Mouse (Mus musculus): ENCODE data around the gene Vps29. TPM values are rescaled to one million over a fixed set of nuclear protein-coding genes. Genes with fewer than 3 reads are reported as not detected.

Gene Vps29
- total and polyA plus RNA-seq, 3 experiments: 39.2 to 91.4 (median 85.4) TPM

DNA sequence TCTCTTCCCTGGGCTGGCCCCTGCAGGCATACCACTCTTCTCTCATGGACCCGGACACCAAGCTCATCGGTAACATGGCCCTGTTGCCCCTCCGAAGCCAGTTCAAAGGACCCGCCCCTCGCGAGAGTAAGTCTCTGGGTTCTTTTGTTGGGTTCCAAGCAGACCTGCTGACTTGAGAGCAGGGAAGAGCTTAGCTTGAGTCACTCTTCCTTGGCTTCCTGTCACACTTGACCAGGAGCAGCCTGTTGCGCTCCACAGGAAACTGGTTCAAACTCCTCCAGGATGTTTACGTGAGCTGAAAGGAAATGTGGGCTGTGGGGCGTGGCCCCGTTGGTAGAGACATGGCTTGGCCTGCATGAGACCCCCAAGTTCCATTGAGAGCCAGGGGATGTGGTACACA, 42.6 kb downstream of the Vps29 start:
- Histone ChIP-seq H3K36me3 (ENCODE audit: control insufficient read depth, insufficient read depth, low read length) (peaks cover 17% of the 10 kb centered on the region), H3K79me2 (replicated peaks; ENCODE audit: control insufficient read depth, insufficient read depth, low read length) (peaks cover 10% of the 10 kb centered on the region; the same call in 1 of the 2 replicates), H3K27me3 (ENCODE audit: control insufficient read depth, insufficient read depth, low read length) (no peaks in the 10 kb centered on the region), H3K27ac (peak overlapping the region; percentile 90), H3K9ac (ENCODE audit: low read depth, low read length) (peak overlapping the region; percentile 68), H3K4me3 (peak overlapping the region; percentile 37), H3K4me1 (ENCODE audit: control insufficient read depth, insufficient read depth, low read length) (peaks cover 22% of the 10 kb centered on the region)
- WGBS: 42% methylated on average over 10 of the region's 10 CpGs
- TF ChIP-seq EP300 (IDR thresholded peaks at IDR 0.05; ENCODE audit: insufficient read depth, low read depth, low read length): peak; percentile 96
- TF ChIP-seq POLR2A (IDR thresholded peaks at IDR 0.05; ENCODE audit: insufficient read depth, low read depth, low read length): peak; percentile 55
- TF ChIP-seq CTCF (IDR thresholded peaks at IDR 0.05): no peak
- intact Hi-C loops (cut with DNase I): no loop called here
- DNase-seq: peak; percentile 71 to 77

DNA sequence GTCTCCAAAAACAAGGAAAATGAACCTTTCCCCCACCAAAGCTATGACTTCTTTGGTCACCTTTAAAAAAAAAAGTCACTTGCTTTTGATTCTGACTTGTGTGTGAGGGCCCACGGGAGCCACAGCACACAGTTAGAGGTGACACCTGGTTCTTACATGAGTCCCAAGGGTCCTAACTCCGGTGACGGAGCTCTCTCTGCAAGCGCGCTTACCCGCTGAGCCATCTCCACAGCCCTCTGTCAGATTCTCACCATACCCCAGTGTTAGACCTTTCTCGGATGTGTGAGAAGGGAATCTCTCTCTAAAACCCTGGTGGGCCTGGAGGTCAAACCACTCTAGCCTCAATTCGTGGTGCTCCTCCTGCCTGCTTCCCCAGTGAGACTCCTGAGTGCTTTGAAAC, 43.3 kb downstream of the Vps29 start:
- Histone ChIP-seq H3K27me3 (ENCODE audit: control insufficient read depth, insufficient read depth, low read length) (no peaks in the 10 kb centered on the region), H3K27ac (peak overlapping the region; percentile 90), H3K4me1 (ENCODE audit: control insufficient read depth, insufficient read depth, low read length) (peaks cover 27% of the 10 kb centered on the region), H3K79me2 (replicated peaks; ENCODE audit: control insufficient read depth, insufficient read depth, low read length) (peaks cover 10% of the 10 kb centered on the region; the same call in 1 of the 2 replicates), H3K36me3 (ENCODE audit: control insufficient read depth, insufficient read depth, low read length) (peaks cover 17% of the 10 kb centered on the region), H3K9ac (ENCODE audit: low read depth, low read length) (no peak overlapping the region), H3K4me3 (peak overlapping the region; percentile 7)
- intact Hi-C loops (cut with DNase I): no loop called here
- TF ChIP-seq CTCF (IDR thresholded peaks at IDR 0.05): no peak
- no peak for TF ChIP-seq POLR2A (IDR thresholded peaks at IDR 0.05; ENCODE audit: insufficient read depth, low read depth, low read length)
- TF ChIP-seq EP300 (IDR thresholded peaks at IDR 0.05; ENCODE audit: insufficient read depth, low read depth, low read length): no peak
- DNase-seq: peak in 1 of 2 experiments; percentile 34
- 57% methylated on average over 8 of the region's 8 CpGs for WGBS

DNA sequence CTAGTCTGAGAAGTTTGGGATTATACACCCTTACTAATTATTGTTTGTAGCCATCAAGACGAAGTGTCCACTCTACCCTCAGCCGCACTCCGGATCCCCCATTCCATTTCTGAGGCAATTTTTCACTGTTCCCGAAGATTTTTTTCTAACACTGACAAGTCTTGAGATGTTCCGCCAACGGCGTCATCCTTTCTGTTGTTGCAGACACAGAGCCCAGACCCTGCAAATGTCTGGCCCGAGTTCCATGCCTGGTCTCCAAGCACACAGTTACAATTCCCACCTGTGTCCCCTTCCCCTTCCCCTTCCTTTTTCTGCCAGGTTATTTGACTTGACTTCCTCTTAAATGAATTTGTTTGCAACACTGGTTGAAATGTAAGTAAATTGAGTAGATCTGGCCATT, 45.7 kb downstream of the Vps29 start:
- peaks cover 17% of the 10 kb centered on the region for H3K36me3 ChIP-seq (ENCODE audit: control insufficient read depth, insufficient read depth, low read length)
- H3K9ac ChIP-seq (ENCODE audit: low read depth, low read length): no peak overlapping the region
- peaks cover 3% of the 10 kb centered on the region; the same call in 1 of the 2 replicates for H3K79me2 ChIP-seq (replicated peaks; ENCODE audit: control insufficient read depth, insufficient read depth, low read length)
- 52% methylated on average over 8 of the region's 8 CpGs for WGBS
- no peak overlapping the region for H3K4me3 ChIP-seq
- no peaks in the 10 kb centered on the region for H3K27me3 ChIP-seq (ENCODE audit: control insufficient read depth, insufficient read depth, low read length)
- H3K27ac ChIP-seq: peak overlapping the region; percentile 83
- DNase-seq: peak in 1 of 2 experiments; percentile 28
- peaks cover 28% of the 10 kb centered on the region for H3K4me1 ChIP-seq (ENCODE audit: control insufficient read depth, insufficient read depth, low read length)
- TF ChIP-seq CTCF (IDR thresholded peaks at IDR 0.05) (no peak), EP300 (IDR thresholded peaks at IDR 0.05; ENCODE audit: insufficient read depth, low read depth, low read length) (no peak), POLR2A (IDR thresholded peaks at IDR 0.05; ENCODE audit: insufficient read depth, low read depth, low read length) (no peak)
- intact Hi-C loops (cut with DNase I): loop anchor here (2.0 to 5.0 kb wide), 4 partner anchors 23 to 332 kb away; no protein-coding TSS in a partner anchor

DNA sequence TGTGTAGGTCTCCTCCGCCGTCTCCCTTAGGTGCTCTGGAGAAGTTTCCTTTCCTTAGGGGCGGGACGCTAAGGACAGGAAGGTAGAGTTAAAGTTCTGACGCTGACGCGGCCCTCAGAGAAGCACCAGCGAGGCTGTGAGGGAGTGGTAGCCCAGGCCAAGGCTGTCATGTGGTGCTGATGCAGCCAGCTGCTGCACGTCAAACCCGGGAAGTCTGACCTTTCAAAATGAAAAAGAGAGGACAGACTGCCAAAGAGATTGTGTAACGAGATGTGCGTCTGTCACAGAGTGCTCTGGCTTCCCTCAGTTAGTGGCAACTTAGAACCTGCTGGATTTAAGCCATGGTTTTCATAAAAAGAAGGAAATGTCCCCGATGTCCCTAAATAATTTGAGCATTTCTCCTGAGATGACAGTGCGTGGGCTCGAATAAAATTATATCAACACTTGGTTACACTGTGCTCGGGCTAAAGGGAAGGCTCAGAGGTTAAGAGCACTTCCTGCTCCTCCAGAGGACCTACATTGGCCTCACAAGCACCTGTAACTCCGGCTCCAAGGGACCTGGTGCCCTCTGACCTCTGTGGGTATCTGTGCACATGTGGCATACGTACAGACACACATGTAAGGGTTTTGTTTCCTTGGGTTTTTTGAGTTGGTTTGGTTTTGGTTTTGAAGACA, 46.6 kb downstream of the Vps29 start:
- Histone ChIP-seq H3K36me3 (ENCODE audit: control insufficient read depth, insufficient read depth, low read length) (peaks cover 17% of the 10 kb centered on the region), H3K79me2 (replicated peaks; ENCODE audit: control insufficient read depth, insufficient read depth, low read length) (no peaks in the 10 kb centered on the region), H3K4me3 (peak overlapping the region; percentile 28), H3K27me3 (ENCODE audit: control insufficient read depth, insufficient read depth, low read length) (no peaks in the 10 kb centered on the region), H3K9ac (ENCODE audit: low read depth, low read length) (peak overlapping the region; percentile 33), H3K27ac (peak overlapping the region; percentile 83), H3K4me1 (ENCODE audit: control insufficient read depth, insufficient read depth, low read length) (peaks cover 23% of the 10 kb centered on the region)
- intact Hi-C loops (cut with DNase I): loop anchor here (2.0 to 5.0 kb wide), 4 partner anchors 22 to 332 kb away; no protein-coding TSS in a partner anchor
- 9% methylated on average over 18 of the region's 18 CpGs for WGBS
- TF ChIP-seq CTCF (IDR thresholded peaks at IDR 0.05) (no peak), EP300 (IDR thresholded peaks at IDR 0.05; ENCODE audit: insufficient read depth, low read depth, low read length) (peak; percentile 96), POLR2A (IDR thresholded peaks at IDR 0.05; ENCODE audit: insufficient read depth, low read depth, low read length) (peak; percentile 35; the same call in 1 of the 2 replicates)
- DNase-seq: peak; percentile 79 to 89

DNA sequence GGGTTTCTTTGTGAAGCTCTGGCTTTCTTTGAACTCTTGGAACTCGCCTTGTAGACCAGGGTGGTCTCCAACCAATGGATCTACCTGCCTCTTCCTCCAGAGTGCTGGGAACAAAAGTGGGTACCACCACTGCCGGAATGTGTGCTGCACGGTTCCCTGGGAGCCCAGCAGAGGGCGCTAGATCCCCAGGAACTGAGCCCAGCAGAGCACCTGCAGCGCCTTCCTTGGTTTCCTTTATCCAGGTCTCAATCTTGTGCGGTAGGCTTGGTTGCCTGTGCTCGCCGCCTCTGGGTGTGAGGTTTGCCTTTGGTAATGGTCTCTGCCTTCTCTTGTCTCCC, 47.1 kb downstream of the Vps29 start:
- intact Hi-C loops (cut with DNase I): loop anchor here (2.0 to 5.0 kb wide), 4 partner anchors 22 to 331 kb away; no protein-coding TSS in a partner anchor
- WGBS: 26% methylated on average over 8 of the region's 8 CpGs
- Histone ChIP-seq H3K9ac (ENCODE audit: low read depth, low read length) (no peak overlapping the region), H3K4me1 (ENCODE audit: control insufficient read depth, insufficient read depth, low read length) (peaks cover 23% of the 10 kb centered on the region), H3K27ac (peak overlapping the region; percentile 83), H3K36me3 (ENCODE audit: control insufficient read depth, insufficient read depth, low read length) (peaks cover 17% of the 10 kb centered on the region), H3K79me2 (replicated peaks; ENCODE audit: control insufficient read depth, insufficient read depth, low read length) (no peaks in the 10 kb centered on the region), H3K27me3 (ENCODE audit: control insufficient read depth, insufficient read depth, low read length) (no peaks in the 10 kb centered on the region), H3K4me3 (peak overlapping the region; percentile 28)
- peak; percentile 76 to 85 for DNase-seq
- TF ChIP-seq CTCF (IDR thresholded peaks at IDR 0.05): no peak; the same call in 1 of the 2 replicates
- TF ChIP-seq POLR2A (IDR thresholded peaks at IDR 0.05; ENCODE audit: insufficient read depth, low read depth, low read length): no peak
- peak; percentile 61; the same call in 1 of the 2 replicates for TF ChIP-seq EP300 (IDR thresholded peaks at IDR 0.05; ENCODE audit: insufficient read depth, low read depth, low read length)

DNA sequence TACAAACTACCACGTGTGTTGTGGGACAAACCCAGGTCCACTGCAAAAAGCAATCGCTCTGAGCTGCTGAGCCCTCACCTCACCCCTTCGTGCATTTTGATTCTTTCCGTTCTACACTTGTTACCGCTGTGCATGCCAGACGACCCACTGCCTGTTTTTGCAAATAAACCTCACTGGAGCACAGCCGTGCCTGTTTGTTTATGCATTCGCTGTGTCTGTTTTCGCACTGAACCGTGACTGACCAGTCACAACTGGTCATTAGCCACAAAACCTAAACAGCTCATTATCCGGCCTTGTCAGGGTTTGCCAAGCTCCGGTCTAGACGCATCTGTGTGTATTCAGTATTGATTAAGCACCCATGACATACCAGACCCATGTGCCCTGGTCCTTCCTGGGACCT, 48.0 kb downstream of the Vps29 start:
- no peak overlapping the region for H3K4me3 ChIP-seq
- no peak for TF ChIP-seq CTCF (IDR thresholded peaks at IDR 0.05)
- no peak for TF ChIP-seq POLR2A (IDR thresholded peaks at IDR 0.05; ENCODE audit: insufficient read depth, low read depth, low read length)
- TF ChIP-seq EP300 (IDR thresholded peaks at IDR 0.05; ENCODE audit: insufficient read depth, low read depth, low read length): no peak
- H3K9ac ChIP-seq (ENCODE audit: low read depth, low read length): no peak overlapping the region
- WGBS: 78% methylated on average over 13 of the region's 13 CpGs
- intact Hi-C loops (cut with DNase I): loop anchor here (5.0 kb wide), 2 partner anchors 50 to 330 kb away; no protein-coding TSS in a partner anchor
- H3K27ac ChIP-seq: peak overlapping the region; percentile 57
- H3K79me2 ChIP-seq (replicated peaks; ENCODE audit: control insufficient read depth, insufficient read depth, low read length): no peaks in the 10 kb centered on the region
- H3K36me3 ChIP-seq (ENCODE audit: control insufficient read depth, insufficient read depth, low read length): peaks cover 15% of the 10 kb centered on the region
- no peak for DNase-seq
- no peaks in the 10 kb centered on the region for H3K27me3 ChIP-seq (ENCODE audit: control insufficient read depth, insufficient read depth, low read length)
- H3K4me1 ChIP-seq (ENCODE audit: control insufficient read depth, insufficient read depth, low read length): peaks cover 23% of the 10 kb centered on the region

Measured in heart, adult 2 months (tissue).